Mouse (Mus musculus): ENCODE data around the gene C1rb. TPM values are rescaled to one million over a fixed set of nuclear protein-coding genes. Genes with fewer than 3 reads are reported as not detected.
"Not testable (repeated sequence)": the region's sequence is repeated elsewhere in the genome, so short reads cannot be mapped to it uniquely, and the experiment has no call there.

C1rb gene
- polyA plus RNA-seq, 1 experiment from 2014 or later = not detected

GRCm38 (mm10) chr6:124586266-124586665 lies 16.2 kb downstream of the C1rb start:
- H3K9me3 ChIP-seq (ENCODE audit: low read length) = no peaks in the 10 kb centered on the region
- H3K4me2 ChIP-seq (replicated peaks; ENCODE audit: low read depth, low read length) = no peak overlapping the region
- no peak overlapping the region for H3K4me3 ChIP-seq (ENCODE audit: low read length)
- H3K27ac ChIP-seq (ENCODE audit: low read length) = no peak overlapping the region
- WGBS = 77% methylated on average over 4 of the region's 4 CpGs
- no peaks in the 10 kb centered on the region for H3K27me3 ChIP-seq (ENCODE audit: insufficient read depth, low read length)
- no peak overlapping the region for H3K9ac ChIP-seq (replicated peaks; ENCODE audit: low read length)
- no peaks in the 10 kb centered on the region for H3K4me1 ChIP-seq (ENCODE audit: insufficient read depth, low read length)
- H3K36me3 ChIP-seq (ENCODE audit: insufficient read depth, low read length) = no peaks in the 10 kb centered on the region
- no peak for ATAC-seq (ENCODE audit: low FRiP score, low TSS enrichment)

GRCm38 (mm10) chr6:124588771-124589170 lies 18.7 kb downstream of the C1rb start:
- H3K4me1 ChIP-seq (ENCODE audit: insufficient read depth, low read length) = no peaks in the 10 kb centered on the region
- no peak for ATAC-seq (ENCODE audit: low FRiP score, low TSS enrichment)
- H3K9me3 ChIP-seq (ENCODE audit: low read length) = no peaks in the 10 kb centered on the region
- H3K4me2 ChIP-seq (replicated peaks; ENCODE audit: low read depth, low read length) = no peak overlapping the region
- H3K27ac ChIP-seq (ENCODE audit: low read length) = no peak overlapping the region
- no peak overlapping the region for H3K9ac ChIP-seq (replicated peaks; ENCODE audit: low read length)
- no peaks in the 10 kb centered on the region for H3K27me3 ChIP-seq (ENCODE audit: insufficient read depth, low read length)
- H3K4me3 ChIP-seq (ENCODE audit: low read length) = no peak overlapping the region
- H3K36me3 ChIP-seq (ENCODE audit: insufficient read depth, low read length) = no peaks in the 10 kb centered on the region

GRCm38 (mm10) chr6:124592186-124592700 lies 22.1 kb downstream of the C1rb start:
- no peaks in the 10 kb centered on the region for H3K27me3 ChIP-seq (ENCODE audit: insufficient read depth, low read length)

GRCm38 (mm10) chr6:124593121-124593520 lies 23.0 kb downstream of the C1rb start:
- Histone ChIP-seq H3K9ac (replicated peaks; ENCODE audit: low read length) (no peak overlapping the region), H3K27ac (ENCODE audit: low read length) (no peak overlapping the region), H3K4me3 (ENCODE audit: low read length) (no peak overlapping the region), H3K36me3 (ENCODE audit: insufficient read depth, low read length) (no peaks in the 10 kb centered on the region), H3K27me3 (ENCODE audit: insufficient read depth, low read length) (no peaks in the 10 kb centered on the region), H3K4me2 (replicated peaks; ENCODE audit: low read depth, low read length) (no peak overlapping the region), H3K9me3 (ENCODE audit: low read length) (no peaks in the 10 kb centered on the region), H3K4me1 (ENCODE audit: insufficient read depth, low read length) (no peaks in the 10 kb centered on the region)
- no peak for ATAC-seq (ENCODE audit: low FRiP score, low TSS enrichment)
- 77% methylated on average over 8 of the region's 8 CpGs for WGBS

More at GRCm38 (mm10) chr6:124592186-124592700, 22.1 kb downstream of the C1rb start:
- no peak for ATAC-seq (ENCODE audit: low FRiP score, low TSS enrichment)
- no peak overlapping the region for H3K9ac ChIP-seq (replicated peaks; ENCODE audit: low read length)
- H3K4me1 ChIP-seq (ENCODE audit: insufficient read depth, low read length) = no peaks in the 10 kb centered on the region
- H3K4me3 ChIP-seq (ENCODE audit: low read length) = no peak overlapping the region
- no peak overlapping the region for H3K27ac ChIP-seq (ENCODE audit: low read length)
- H3K9me3 ChIP-seq (ENCODE audit: low read length) = no peaks in the 10 kb centered on the region
- H3K36me3 ChIP-seq (ENCODE audit: insufficient read depth, low read length) = no peaks in the 10 kb centered on the region
- 73% methylated on average over 4 of the region's 4 CpGs for WGBS
- no peak overlapping the region for H3K4me2 ChIP-seq (replicated peaks; ENCODE audit: low read depth, low read length)

GRCm38 (mm10) chr6:124602031-124602430 lies 31.9 kb downstream of the C1rb start:
- ATAC-seq (ENCODE audit: low FRiP score, low TSS enrichment) = no peak
- H3K27ac ChIP-seq (ENCODE audit: low read length) = no peak overlapping the region
- no peak overlapping the region for H3K9ac ChIP-seq (replicated peaks; ENCODE audit: low read length)
- H3K4me1 ChIP-seq (ENCODE audit: insufficient read depth, low read length) = no peaks in the 10 kb centered on the region
- H3K27me3 ChIP-seq (ENCODE audit: insufficient read depth, low read length) = no peaks in the 10 kb centered on the region
- 0 out of 2 replicates have a peak, but pooled peaks cover 4% of the 10 kb centered on the region for H3K9me3 ChIP-seq (ENCODE audit: low read length)
- no peak overlapping the region for H3K4me3 ChIP-seq (ENCODE audit: low read length)
- WGBS = 90% methylated on average over 4 of the region's 4 CpGs
- no peak overlapping the region for H3K4me2 ChIP-seq (replicated peaks; ENCODE audit: low read depth, low read length)
- no peaks in the 10 kb centered on the region for H3K36me3 ChIP-seq (ENCODE audit: insufficient read depth, low read length)

GRCm38 (mm10) chr6:124625612-124626011 lies 55.5 kb downstream of the C1rb start:
- Histone ChIP-seq H3K27me3 (ENCODE audit: insufficient read depth, low read length) (no peaks in the 10 kb centered on the region), H3K9ac (replicated peaks; ENCODE audit: low read length) (no peak overlapping the region), H3K27ac (ENCODE audit: low read length) (no peak overlapping the region), H3K4me1 (ENCODE audit: insufficient read depth, low read length) (no peaks in the 10 kb centered on the region), H3K4me2 (replicated peaks; ENCODE audit: low read depth, low read length) (no peak overlapping the region), H3K4me3 (ENCODE audit: low read length) (no peak overlapping the region), H3K36me3 (ENCODE audit: insufficient read depth, low read length) (no peaks in the 10 kb centered on the region), H3K9me3 (ENCODE audit: low read length) (no peaks in the 10 kb centered on the region)
- WGBS = 87% methylated on average over 13 of the region's 13 CpGs
- no peak for ATAC-seq (ENCODE audit: low FRiP score, low TSS enrichment)

- not testable (repeated sequence) for H3K9ac ChIP-seq (replicated peaks; ENCODE audit: low read length); H3K4me2 ChIP-seq (replicated peaks; ENCODE audit: low read depth, low read length); H3K9me3 ChIP-seq (ENCODE audit: low read length); H3K27me3 ChIP-seq (ENCODE audit: insufficient read depth, low read length); H3K27ac ChIP-seq (ENCODE audit: low read length); H3K4me1 ChIP-seq (ENCODE audit: insufficient read depth, low read length); ATAC-seq (ENCODE audit: low FRiP score, low TSS enrichment); H3K4me3 ChIP-seq (ENCODE audit: low read length); H3K36me3 ChIP-seq (ENCODE audit: insufficient read depth, low read length)
- WGBS = 50% methylated on average over 1 of the region's 1 CpGs
Measured at GRCm38 (mm10) chr6:124626184-124626583, 56.1 kb downstream of the C1rb start.

GRCm38 (mm10) chr6:124630763-124631162 lies 60.7 kb downstream of the C1rb start:
- 85% methylated on average over 4 of the region's 4 CpGs for WGBS
- Histone ChIP-seq H3K9ac (replicated peaks; ENCODE audit: low read length) (no peak overlapping the region), H3K9me3 (ENCODE audit: low read length) (no peaks in the 10 kb centered on the region), H3K27ac (ENCODE audit: low read length) (no peak overlapping the region), H3K27me3 (ENCODE audit: insufficient read depth, low read length) (no peaks in the 10 kb centered on the region), H3K4me3 (ENCODE audit: low read length) (no peak overlapping the region), H3K36me3 (ENCODE audit: insufficient read depth, low read length) (no peaks in the 10 kb centered on the region), H3K4me2 (replicated peaks; ENCODE audit: low read depth, low read length) (no peak overlapping the region), H3K4me1 (ENCODE audit: insufficient read depth, low read length) (no peaks in the 10 kb centered on the region)
- no peak for ATAC-seq (ENCODE audit: low FRiP score, low TSS enrichment)

Other genes with a start within 250 kb of the C1rb start
- 50.1 and 56.1 TPM in 2 replicates for gene Pex5, start 155.2 kb upstream of the C1rb start, polyA plus RNA-seq (2015; fragmentation: Nextera tagmentation; extraction: Ambion mirVana)
- 5.8 and 6.6 TPM in 2 replicates for gene Clstn3, start 105.5 kb upstream of the C1rb start, polyA plus RNA-seq (2015; fragmentation: Nextera tagmentation; extraction: Ambion mirVana)
- 1.8 and 2.2 TPM in 2 replicates for gene C1rl, start 77.2 kb upstream of the C1rb start, polyA plus RNA-seq (2015; fragmentation: Nextera tagmentation; extraction: Ambion mirVana)
- 11.7 and 13.9 TPM in 2 replicates for gene C1ra, start 57.9 kb upstream of the C1rb start, polyA plus RNA-seq (2015; fragmentation: Nextera tagmentation; extraction: Ambion mirVana)
- 28.6 and 29.0 TPM in 2 replicates for gene C1s1, start 27.9 kb upstream of the C1rb start, polyA plus RNA-seq (2015; fragmentation: Nextera tagmentation; extraction: Ambion mirVana)
- gene C1s2, start 65.8 kb downstream of the C1rb start, polyA plus RNA-seq (2015; fragmentation: Nextera tagmentation; extraction: Ambion mirVana) = 0.09 and 0.12 TPM in 2 replicates
- 88.6 and 97.2 TPM in 2 replicates for gene Lpcat3, start 92.7 kb downstream of the C1rb start, polyA plus RNA-seq (2015; fragmentation: Nextera tagmentation; extraction: Ambion mirVana)
- gene Emg1, start 141.9 kb downstream of the C1rb start, polyA plus RNA-seq (2015; fragmentation: Nextera tagmentation; extraction: Ambion mirVana) = 202 and 219 TPM in 2 replicates
- gene Phb2, start 142.0 kb downstream of the C1rb start, polyA plus RNA-seq (2015; fragmentation: Nextera tagmentation; extraction: Ambion mirVana) = 403 and 405 TPM in 2 replicates
- gene Ptpn6, start 168.4 kb downstream of the C1rb start, polyA plus RNA-seq (2015; fragmentation: Nextera tagmentation; extraction: Ambion mirVana) = 13.8 and 16.4 TPM in 2 replicates
- gene Grcc10, start 171.1 kb downstream of the C1rb start, polyA plus RNA-seq (2015; fragmentation: Nextera tagmentation; extraction: Ambion mirVana) = 527 and 541 TPM in 2 replicates
- gene Gm45234, start 185.7 kb downstream of the C1rb start, polyA plus RNA-seq (2015; fragmentation: Nextera tagmentation; extraction: Ambion mirVana) = 0.14 TPM in 1 of 2 replicates, not detected in the other
- gene Atn1, start 186.2 kb downstream of the C1rb start, polyA plus RNA-seq (2015; fragmentation: Nextera tagmentation; extraction: Ambion mirVana) = 16.4 and 20.2 TPM in 2 replicates
- 10.9 and 15.3 TPM in 2 replicates for gene Eno2, start 199.4 kb downstream of the C1rb start, polyA plus RNA-seq (2015; fragmentation: Nextera tagmentation; extraction: Ambion mirVana)
- 1.0 and 1.2 TPM in 2 replicates for gene Lrrc23, start 209.4 kb downstream of the C1rb start, polyA plus RNA-seq (2015; fragmentation: Nextera tagmentation; extraction: Ambion mirVana)
- gene Spsb2, start 238.4 kb downstream of the C1rb start, polyA plus RNA-seq (2015; fragmentation: Nextera tagmentation; extraction: Ambion mirVana) = 20.9 and 21.5 TPM in 2 replicates
- 851 and 866 TPM in 2 replicates for gene Tpi1, start 244.0 kb downstream of the C1rb start, polyA plus RNA-seq (2015; fragmentation: Nextera tagmentation; extraction: Ambion mirVana)

Data from kidney, embryonic 16.5 days (tissue).